Mouse (Mus musculus) midbrain, postnatal 0 days (tissue): ENCODE measurements around the gene Pck1. TPM values are rescaled to one million over a fixed set of nuclear protein-coding genes. Genes with fewer than 3 reads are reported as not detected.

Experiments
- ATAC-seq: fragments of 200-750 bp; cut with Nextera tagmentation; 2 replicates; pipeline ENCODE4 v1.8.0; 2017; ENCODE audit warnings: moderate number of reproducible peaks, mild to moderate bottlenecking, moderate TSS enrichment, moderate library complexity; ENCODE audit not compliant: low FRiP score
- DNase-seq: peaks from one replicate; pipeline ENCODE4 v3.0.0-alpha.2; 2015; ENCODE audit warnings: low spot score
- H3K27ac ChIP-seq: fragments of 300-500 bp; sonication (generic); 2 replicates; pipeline ENCODE4 v1.5.1; 2014; ENCODE audit warnings: low read depth, mild to moderate bottlenecking, low read length, mixed read lengths
- H3K27me3 ChIP-seq: fragments of 300-500 bp; sonication (generic); 2 replicates; pipeline ENCODE4 v1.6.1; 2014; ENCODE audit warnings: low read length, control low read depth, mixed read lengths; ENCODE audit not compliant: insufficient read depth
- H3K36me3 ChIP-seq: fragments of 300-500 bp; sonication (generic); 2 replicates; pipeline ENCODE4 v1.6.1; 2014; ENCODE audit warnings: low read length, control low read depth, mixed read lengths; ENCODE audit not compliant: insufficient read depth
- H3K4me1 ChIP-seq: fragments of 300-500 bp; sonication (generic); 2 replicates; pipeline ENCODE4 v1.6.1; 2014; ENCODE audit warnings: mild to moderate bottlenecking, control low read depth, antibody characterized with exemption, low read length, mixed read lengths; ENCODE audit not compliant: insufficient read depth
- H3K4me2 ChIP-seq: fragments of 300-500 bp; sonication (generic); 2 replicates; pipeline ENCODE4 v1.6.1; 2014; ENCODE audit warnings: low read depth, mild to moderate bottlenecking, low read length, mixed read lengths; ENCODE audit not compliant: poor library complexity, severe bottlenecking
- H3K4me3 ChIP-seq: fragments of 300-500 bp; sonication (generic); 2 replicates; pipeline ENCODE4 v1.5.1; 2014; ENCODE audit warnings: low read depth, mild to moderate bottlenecking, low read length, moderate library complexity
- H3K9ac ChIP-seq: fragments of 300-500 bp; sonication (generic); replicated peaks from 2 replicates; pipeline ENCODE4 v1.6.1; 2014; ENCODE audit warnings: mild to moderate bottlenecking, low read length, moderate library complexity, mixed read lengths; ENCODE audit not compliant: poor library complexity, severe bottlenecking
- H3K9me3 ChIP-seq: fragments of 300-500 bp; sonication (generic); 2 replicates; pipeline ENCODE4 v1.6.1; 2016; ENCODE audit warnings: low read length, control low read depth
- CTCF ChIP-seq: IDR thresholded peaks from 2 replicates; pipeline ENCODE4 v1.5.1; 2016; ENCODE audit warnings: antibody characterized with exemption, mild to moderate bottlenecking
- WGBS: fragments of 180-500 bp; shearing (Covaris S2); extraction: QIAGEN DNeasy Blood & Tissue Kit; methylation state at CpG from one replicate; pipeline ENCODE4 v1.1.7; 2014; 5-methylcytosine and 5-hydroxymethylcytosine counted together
- polyA plus RNA-seq: library from polyadenylated mRNA; unstranded; fragments of >200 nt; fragmentation: Nextera tagmentation; extraction: Ambion mirVana; gene quantifications from 2 replicates; pipeline ENCODE4 v1.2.1, GENCODE M21; 2015
- total RNA-seq: library from RNA; depleted of rRNA; stranded (reverse); fragments of >200 nt; gene quantifications from 2 replicates; pipeline ENCODE4 v1.2.3, GENCODE M21; 2014

The Pck1 gene
- total and polyA plus RNA-seq, 2 experiments from 2014 or later: 0.07 TPM; not detected in 1

GRCm38 (mm10) chr2:173145808-173146207, 7.0 kb upstream of the Pck1 start:
- Histone ChIP-seq H3K9me3 (no peaks in the 10 kb centered on the region), H3K4me2 (no peak overlapping the region), H3K27me3 (no peaks in the 10 kb centered on the region), H3K36me3 (no peaks in the 10 kb centered on the region), H3K4me1 (no peaks in the 10 kb centered on the region), H3K4me3 (no peak overlapping the region), H3K9ac (no peak overlapping the region), H3K27ac (no peak overlapping the region)
- no peak for DNase-seq
- TF ChIP-seq CTCF: no peak
- WGBS: 77% methylated on average over 3 of the region's 3 CpGs
- no peak for ATAC-seq

GRCm38 (mm10) chr2:173146728-173147127, 6.1 kb upstream of the Pck1 start:
- H3K4me1 ChIP-seq: no peaks in the 10 kb centered on the region
- DNase-seq: no peak
- H3K27ac ChIP-seq: no peak overlapping the region
- no peak for TF ChIP-seq CTCF
- H3K4me2 ChIP-seq: no peak overlapping the region
- H3K36me3 ChIP-seq: no peaks in the 10 kb centered on the region
- ATAC-seq: no peak
- no peak overlapping the region for H3K4me3 ChIP-seq
- H3K27me3 ChIP-seq: no peaks in the 10 kb centered on the region
- H3K9me3 ChIP-seq: no peaks in the 10 kb centered on the region
- 78% methylated on average over 6 of the region's 6 CpGs for WGBS
- no peak overlapping the region for H3K9ac ChIP-seq

GRCm38 (mm10) chr2:173148001-173148400, 4.8 kb upstream of the Pck1 start:
- H3K4me3 ChIP-seq: no peak overlapping the region
- no peaks in the 10 kb centered on the region for H3K4me1 ChIP-seq
- no peaks in the 10 kb centered on the region for H3K36me3 ChIP-seq
- H3K9ac ChIP-seq: no peak overlapping the region
- H3K27me3 ChIP-seq: no peaks in the 10 kb centered on the region
- H3K4me2 ChIP-seq: no peak overlapping the region
- H3K9me3 ChIP-seq: no peaks in the 10 kb centered on the region
- no peak for TF ChIP-seq CTCF
- ATAC-seq: no peak
- 93% methylated on average over 5 of the region's 5 CpGs for WGBS
- no peak for DNase-seq
- no peak overlapping the region for H3K27ac ChIP-seq

- Histone ChIP-seq H3K36me3 (no peaks in the 10 kb centered on the region), H3K4me1 (no peaks in the 10 kb centered on the region), H3K27me3 (no peaks in the 10 kb centered on the region), H3K4me3 (no peak overlapping the region), H3K9me3 (no peaks in the 10 kb centered on the region), H3K4me2 (no peak overlapping the region), H3K9ac (no peak overlapping the region), H3K27ac (no peak overlapping the region)
- DNase-seq: no peak
- 91% methylated on average over 5 of the region's 5 CpGs for WGBS
- ATAC-seq: no peak
- no peak for TF ChIP-seq CTCF
These were observed 1.5 kb upstream of the Pck1 start for GRCm38 (mm10) chr2:173151352-173151751.

- Histone ChIP-seq H3K4me3 (no peak overlapping the region), H3K9me3 (no peaks in the 10 kb centered on the region), H3K27ac (no peak overlapping the region), H3K27me3 (no peaks in the 10 kb centered on the region), H3K36me3 (no peaks in the 10 kb centered on the region), H3K4me2 (no peak overlapping the region), H3K9ac (no peak overlapping the region), H3K4me1 (no peaks in the 10 kb centered on the region)
- no peak for TF ChIP-seq CTCF
- ATAC-seq: no peak
- 89% methylated on average over 7 of the region's 7 CpGs for WGBS
- no peak for DNase-seq
These were observed 1.0 kb upstream of the Pck1 start for GRCm38 (mm10) chr2:173151784-173152284.

- no peak overlapping the region for H3K4me2 ChIP-seq
- no peaks in the 10 kb centered on the region for H3K9me3 ChIP-seq
- H3K36me3 ChIP-seq: no peaks in the 10 kb centered on the region
- ATAC-seq: no peak
- 95% methylated on average over 10 of the region's 10 CpGs for WGBS
- no peak overlapping the region for H3K4me3 ChIP-seq
- H3K9ac ChIP-seq: no peak overlapping the region
- H3K27me3 ChIP-seq: no peaks in the 10 kb centered on the region
- no peaks in the 10 kb centered on the region for H3K4me1 ChIP-seq
- no peak for DNase-seq
- no peak overlapping the region for H3K27ac ChIP-seq
- no peak for TF ChIP-seq CTCF
These were observed 418 bp downstream of the Pck1 start for GRCm38 (mm10) chr2:173153266-173153665.
